Mouse (Mus musculus): ENCODE data around the gene Gm19426. TPM values are rescaled to one million over a fixed set of nuclear protein-coding genes. Genes with fewer than 3 reads are reported as not detected.

Gene Gm19426
- total RNA-seq (2021), result 1 to 10 TPM; 2.2 to 2.5 TPM
- long read RNA-seq, experiment 1, result 0 reads
- long read RNA-seq, experiment 2, partial matches to known transcripts, result 0 of 1 reads
- long read RNA-seq, experiment 2, other reads (novel, unspliced or antisense), result 0 of 1 reads

- DNase-seq (ENCODE audit: low spot score in 2 of 2), result peak in 1 of 2 experiments; percentile 38
Measured at GRCm38 (mm10) chr2:84743561-84743960, at the start of gene Gm19426. TSS of gene Gm19426 (minus strand) at chr2:84743655.

- no peak for DNase-seq (ENCODE audit: low spot score in 2 of 2)
Measured at GRCm38 (mm10) chr2:84793154-84793553, 49.7 kb upstream of the Gm19426 start.

DNA sequence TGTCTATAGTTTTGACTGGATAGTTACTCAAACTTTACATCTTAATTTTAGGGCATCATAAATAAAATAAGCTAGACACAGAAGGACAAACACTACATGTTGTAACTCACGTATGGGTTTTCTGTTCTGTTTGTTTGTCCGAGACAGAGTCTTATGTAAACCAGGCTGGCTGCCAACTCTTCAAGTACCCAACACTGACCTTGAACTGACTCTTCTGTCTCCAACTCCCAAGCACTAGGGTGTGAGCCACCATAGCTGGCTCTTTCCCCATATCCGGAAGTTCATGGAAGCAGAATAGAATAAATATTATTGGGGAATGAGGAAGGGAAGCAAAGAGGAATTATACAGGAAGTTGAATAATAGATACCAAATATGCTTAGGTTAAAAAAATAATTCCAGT lies 49.1 kb upstream of the Gm19426 start:
- no peak for DNase-seq (ENCODE audit: low spot score in 2 of 2)

GRCm38 (mm10) chr2:84790418-84790817 lies 47.0 kb upstream of the Gm19426 start:
- DNase-seq (ENCODE audit: low spot score in 2 of 2), result no peak

- no peak for DNase-seq (ENCODE audit: low spot score in 2 of 2)
Measured at GRCm38 (mm10) chr2:84788316-84788715, 44.9 kb upstream of the Gm19426 start.

- no peak for DNase-seq (ENCODE audit: low spot score in 2 of 2)
Measured at GRCm38 (mm10) chr2:84783840-84784566, 40.5 kb upstream of the Gm19426 start.

- DNase-seq (ENCODE audit: low spot score in 2 of 2), result no peak
Measured at GRCm38 (mm10) chr2:84783315-84783714, 39.9 kb upstream of the Gm19426 start.

DNA sequence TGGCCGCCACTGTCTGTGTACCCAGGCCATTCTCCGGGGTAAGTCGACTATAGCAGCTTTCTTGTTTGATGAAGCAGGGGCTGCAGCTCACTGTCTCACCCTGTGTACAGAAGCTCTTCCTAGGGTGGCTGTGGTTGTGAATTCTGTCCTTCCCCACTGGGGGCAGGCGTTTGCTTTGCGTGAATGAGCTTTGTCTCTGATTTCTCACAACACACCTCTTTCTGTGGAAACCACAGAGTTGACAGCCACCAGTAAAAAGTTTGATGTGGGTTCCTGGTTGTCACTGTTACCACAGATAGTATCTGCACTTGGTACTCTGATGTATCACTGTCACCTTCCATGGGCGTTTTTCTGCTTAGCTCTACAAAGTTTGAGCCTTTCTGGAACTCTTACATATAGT lies 35.8 kb upstream of the Gm19426 start:
- DNase-seq (ENCODE audit: low spot score in 2 of 2), result no peak

DNA sequence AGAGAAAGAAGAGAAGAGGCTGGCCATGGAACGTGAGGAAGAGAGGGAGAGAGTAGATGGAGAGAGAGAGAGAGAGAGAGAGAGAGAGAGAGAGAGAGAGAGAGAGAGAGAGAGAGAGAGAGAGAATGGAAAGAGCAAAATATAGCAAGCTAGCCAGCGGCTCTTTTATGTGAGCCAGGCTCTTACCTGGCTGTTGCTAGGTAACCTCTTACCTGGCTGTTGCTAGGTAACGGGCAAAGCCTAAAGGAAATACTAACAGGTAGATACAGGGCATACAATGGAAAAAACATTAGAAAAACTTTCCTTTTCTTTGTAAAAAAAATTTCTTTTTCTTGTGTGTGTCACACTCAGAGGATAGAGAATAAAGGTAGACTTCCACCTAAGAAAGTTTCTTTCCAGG lies 34.3 kb upstream of the Gm19426 start:
- DNase-seq (ENCODE audit: low spot score in 2 of 2), result no peak

GRCm38 (mm10) chr2:84775665-84776064 lies 32.2 kb upstream of the Gm19426 start:
- no peak for DNase-seq (ENCODE audit: low spot score in 2 of 2)

DNA sequence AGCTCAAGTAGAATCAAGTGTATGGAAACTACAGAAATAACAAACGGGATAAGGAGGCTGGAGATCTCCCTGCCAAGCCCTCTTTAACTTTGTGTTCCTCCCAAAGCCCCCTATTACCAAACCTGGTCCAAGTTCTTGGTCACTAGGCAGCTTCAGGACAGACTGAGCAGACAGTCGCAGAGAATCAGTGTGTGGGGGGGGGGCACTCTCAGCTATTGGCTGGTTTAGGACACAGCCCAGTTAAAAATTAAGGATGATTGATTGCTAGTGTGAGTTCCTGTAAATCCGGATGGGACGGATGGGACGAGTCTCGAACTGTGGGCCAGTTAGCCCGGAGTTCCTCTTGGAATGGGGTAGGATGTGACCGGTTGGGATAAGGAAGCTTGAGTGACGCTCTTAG lies 31.8 kb upstream of the Gm19426 start, which contains the start of gene Serping1:
TSS of gene Serping1 (minus strand) at position 204 of the 400 bp plus-strand sequence.
- no peak for DNase-seq (ENCODE audit: low spot score in 2 of 2)

DNA sequence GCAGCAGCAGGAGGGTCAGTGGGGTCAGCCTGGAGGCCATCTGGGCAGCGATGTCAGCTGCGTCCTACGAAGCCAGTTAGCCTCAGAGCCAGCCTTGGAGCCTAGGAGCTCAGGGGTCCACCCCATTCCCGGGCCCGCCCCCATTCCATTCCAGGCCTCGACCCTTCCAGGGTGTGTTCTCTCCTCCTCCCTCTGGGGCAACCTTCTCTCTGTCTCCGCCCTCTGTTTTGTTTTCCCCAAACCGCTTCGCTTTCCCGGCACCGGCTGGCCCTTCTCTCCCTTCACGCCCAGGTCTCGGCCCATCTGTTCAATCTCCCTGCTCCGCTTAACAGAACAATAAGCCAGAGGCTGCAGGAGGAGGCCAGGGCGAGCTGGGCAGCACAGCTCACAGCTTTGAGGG lies 31.3 kb upstream of the Gm19426 start:
- peak; percentile 7 to 10 for DNase-seq (ENCODE audit: low spot score in 2 of 2)

DNA sequence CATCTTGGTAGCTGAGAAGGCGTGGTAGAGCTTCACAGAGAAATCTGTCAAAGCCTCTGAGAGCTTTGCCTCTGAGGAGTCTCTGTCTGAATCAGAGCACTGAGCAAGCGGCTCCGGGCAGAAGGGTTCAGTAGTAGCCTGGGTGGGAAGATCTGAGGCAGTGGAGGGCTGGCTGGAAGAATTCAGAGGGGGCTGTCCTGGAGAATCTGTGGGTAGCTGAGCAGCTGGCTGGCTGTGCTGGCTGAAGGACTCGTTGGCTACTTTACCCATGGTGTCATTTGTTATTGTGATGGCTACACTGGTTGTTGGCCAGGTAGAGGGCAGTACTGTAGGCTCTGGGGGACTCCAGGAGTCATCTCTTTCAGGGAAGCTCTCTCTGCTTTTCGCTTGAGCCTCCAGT lies 29.7 kb upstream of the Gm19426 start:
- DNase-seq (ENCODE audit: low spot score in 2 of 2), result no peak

GRCm38 (mm10) chr2:84772454-84772853 lies 29.0 kb upstream of the Gm19426 start:
- DNase-seq (ENCODE audit: low spot score in 2 of 2), result no peak

- no peak for DNase-seq (ENCODE audit: low spot score in 2 of 2)
Measured at GRCm38 (mm10) chr2:84770501-84770900, 27.0 kb upstream of the Gm19426 start.

DNA sequence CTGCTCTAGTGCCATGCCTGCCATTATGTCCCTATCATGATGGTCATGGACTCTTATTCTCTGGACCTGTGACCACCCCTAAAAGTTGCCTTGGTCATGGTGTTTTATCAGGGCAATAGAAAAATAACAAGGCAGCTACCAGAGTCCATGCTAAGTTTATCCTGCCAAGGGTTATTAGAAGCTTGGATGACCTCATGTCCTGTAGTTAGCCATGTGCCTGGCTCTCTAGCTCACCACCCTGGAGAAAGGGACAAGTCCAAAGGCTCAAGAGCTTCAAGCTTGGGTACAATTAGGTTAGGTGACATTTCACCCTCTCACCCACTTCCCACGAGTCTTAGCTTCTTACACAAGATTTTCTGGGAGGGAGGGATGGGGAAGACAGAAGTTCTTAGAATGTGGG lies 19.4 kb upstream of the Gm19426 start:
- no peak for DNase-seq (ENCODE audit: low spot score in 2 of 2)

DNA sequence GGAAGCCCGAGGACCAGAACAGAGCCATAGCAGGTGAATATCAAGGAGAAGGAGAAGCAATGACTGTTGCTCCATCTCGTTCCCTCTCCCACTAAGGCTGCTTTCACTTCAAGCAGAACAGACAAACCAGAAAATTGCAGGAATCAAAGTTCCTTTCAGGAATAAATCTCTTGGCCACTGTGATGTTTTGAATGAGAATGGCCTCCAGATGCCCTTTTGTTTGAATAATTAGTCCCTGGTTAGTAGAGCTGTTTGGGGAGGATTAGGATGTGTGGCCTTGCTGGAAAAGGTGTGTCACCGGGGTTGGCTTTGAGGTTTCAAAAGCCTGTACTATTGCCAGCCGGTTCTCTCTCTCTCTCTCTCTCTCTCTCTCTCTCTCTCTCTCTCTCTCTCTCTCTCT lies 18.8 kb upstream of the Gm19426 start:
- no peak for DNase-seq (ENCODE audit: low spot score in 2 of 2)

DNA sequence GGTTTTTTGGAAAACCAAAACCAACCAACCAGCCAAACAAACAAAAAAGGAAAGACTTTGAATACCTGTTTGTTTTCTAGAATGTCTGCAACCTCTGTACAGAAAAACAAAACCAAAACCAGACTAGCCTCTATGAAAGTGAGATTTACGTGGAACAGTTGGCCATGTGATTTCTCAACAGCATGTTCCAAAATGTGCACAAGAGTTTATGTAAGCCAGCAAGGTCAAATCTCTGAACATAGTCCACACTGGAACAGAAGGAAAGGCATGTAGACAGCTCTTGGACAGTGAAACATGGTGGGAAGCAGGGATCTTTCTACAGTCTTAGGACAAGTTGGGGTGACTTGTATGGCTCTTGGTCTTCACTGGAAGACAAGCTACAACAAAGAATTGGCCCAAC lies 18.4 kb upstream of the Gm19426 start:
- no peak for DNase-seq (ENCODE audit: low spot score in 2 of 2)

- no peak for DNase-seq (ENCODE audit: low spot score in 2 of 2)
Measured at GRCm38 (mm10) chr2:84761309-84761708, 17.9 kb upstream of the Gm19426 start.

DNA sequence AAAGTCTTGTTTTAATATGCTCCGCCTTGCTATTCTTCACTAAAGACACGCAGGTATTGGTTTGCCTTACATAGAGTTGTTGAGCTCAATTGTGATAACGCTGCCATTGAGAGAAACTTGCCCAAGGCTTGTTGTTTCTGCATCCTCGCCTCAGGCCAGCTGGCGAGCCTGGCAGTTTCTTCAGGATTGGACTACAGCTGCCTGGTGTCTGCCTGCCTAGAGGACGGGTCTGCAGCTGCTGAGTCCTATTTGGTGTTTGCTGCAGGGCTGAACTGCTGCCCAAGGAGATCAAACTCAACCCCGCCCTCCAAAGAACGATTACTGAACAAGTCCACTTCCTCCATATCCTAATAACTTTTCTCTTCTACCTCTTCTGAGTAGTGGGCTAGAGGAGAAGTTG lies 17.3 kb upstream of the Gm19426 start:
- no peak for DNase-seq (ENCODE audit: low spot score in 2 of 2)

DNA sequence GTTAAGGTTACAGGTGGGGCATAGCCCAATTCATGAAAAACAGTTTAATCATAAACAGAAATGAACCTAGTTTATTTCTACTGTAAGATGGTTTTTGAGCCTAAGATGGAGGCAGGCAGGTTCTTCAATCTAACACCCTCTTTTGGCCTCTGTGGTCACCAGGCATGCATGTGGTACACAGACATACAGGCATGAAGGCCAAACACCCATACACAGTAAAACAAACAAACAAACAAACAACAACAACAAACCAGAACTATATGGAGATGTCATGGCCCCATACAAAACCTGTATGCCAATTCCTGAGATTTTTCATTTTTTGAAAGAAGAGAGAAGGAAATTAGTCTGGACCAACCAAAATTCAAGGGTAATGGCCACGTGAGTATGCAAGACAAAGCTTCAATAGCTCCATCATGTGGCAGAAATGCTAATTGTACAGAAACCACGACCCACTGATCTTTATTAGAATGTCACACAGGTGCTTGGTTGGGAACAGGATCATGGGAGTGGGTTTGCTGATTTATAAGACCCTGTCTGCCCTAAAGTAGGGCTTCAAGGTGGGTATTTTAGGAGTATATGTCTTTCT lies 15.2 kb upstream of the Gm19426 start:
- DNase-seq (ENCODE audit: low spot score in 2 of 2), result peak in 1 of 2 experiments; percentile 52

DNA sequence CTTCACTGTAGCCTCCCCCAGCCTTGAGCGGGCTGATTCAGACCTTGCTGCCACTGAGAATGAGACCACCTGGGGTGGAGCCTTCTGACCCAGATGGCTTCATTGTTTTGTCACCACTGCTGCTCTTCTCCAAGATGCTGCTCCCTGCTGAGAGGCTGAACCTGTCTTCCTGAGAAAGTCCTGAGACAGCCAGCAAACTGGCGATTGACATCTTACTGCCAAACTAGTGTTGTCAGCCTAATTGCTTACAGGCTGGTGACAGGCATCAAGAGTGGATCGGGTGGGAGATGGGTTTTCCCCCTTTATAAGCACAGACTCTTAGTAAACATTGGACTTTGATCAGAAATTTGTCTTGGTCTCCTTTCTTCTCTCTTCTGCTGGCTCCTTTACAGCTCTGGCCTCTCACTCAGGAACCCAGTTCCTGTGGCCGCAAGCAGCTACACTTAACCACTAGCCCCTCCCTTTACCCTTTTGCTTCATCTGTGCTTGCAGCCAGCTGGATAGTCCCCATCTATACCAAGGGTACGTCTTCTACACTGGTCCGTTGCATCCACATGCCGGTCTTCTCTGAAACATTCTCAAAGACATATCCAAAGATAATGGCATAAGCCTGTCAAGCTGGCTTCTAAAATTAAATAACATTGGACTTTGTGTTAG lies 13.7 kb upstream of the Gm19426 start:
- no peak for DNase-seq (ENCODE audit: low spot score in 2 of 2)

Measured in left cerebral cortex, adult 18-20 months (tissue).